In genomic region chr16:32660557-32661321, GRCm38 (mm10) we compare ENCODE assay signal across 8 mouse cellular contexts. TPM values are rescaled to one million over a fixed set of nuclear protein-coding genes. Genes with fewer than 3 reads are reported as not detected.
DNase-seq lines count a peak whose midpoint lies in the region; ATAC-seq and TF ChIP-seq lines count a peak whose summit lies in the region.

No protein-coding gene starts in this region.

- no peaks in the 10 kb centered on the region for H3K36me3 ChIP-seq in forebrain, embryonic 15.5 days
- H3K36me3 ChIP-seq in lung, embryonic 14.5 days (ENCODE audit: insufficient read depth) = peaks cover 5% of the 10 kb centered on the region; the same call in 1 of the 2 replicates

- H3K4me3 ChIP-seq in forebrain, embryonic 15.5 days = peak overlapping the region; percentile 21
- peak overlapping the region; percentile 29 for H3K4me3 ChIP-seq in lung, embryonic 14.5 days (ENCODE audit: low read depth, low read length)

- no peaks in the 10 kb centered on the region for H3K27me3 ChIP-seq in forebrain, embryonic 15.5 days
- H3K27me3 ChIP-seq in lung, embryonic 14.5 days (ENCODE audit: insufficient read depth, low read length) = no peaks in the 10 kb centered on the region

- TF ChIP-seq CTCF in lung, embryonic 14.5 days (IDR thresholded peaks at IDR 0.05; ENCODE audit: low read depth) = no peak

- peak overlapping the region; percentile 41 for H3K4me2 ChIP-seq in forebrain, embryonic 15.5 days (replicated peaks)
- peak overlapping the region; percentile 60 for H3K4me2 ChIP-seq in lung, embryonic 14.5 days

- H3K4me1 ChIP-seq in forebrain, embryonic 15.5 days = peaks cover 74% of the 10 kb centered on the region
- peaks cover 57% of the 10 kb centered on the region for H3K4me1 ChIP-seq in lung, embryonic 14.5 days (ENCODE audit: insufficient read depth)

- peak; percentile 68 for ATAC-seq in forebrain, embryonic 15.5 days (replicated peaks)
- ATAC-seq in lung, embryonic 14.5 days (ENCODE audit: insufficient read depth) = peak; percentile 85

- peak; percentile 69 for DNase-seq in MN1 (ENCODE audit: low spot score)
- peak; percentile 56 for DNase-seq in brain, embryonic 18.5 days (ENCODE audit: low read depth, low spot score)
- DNase-seq in heart, postnatal 36 days = peak; percentile 76 to 77
- peak; percentile 67 to 76 for DNase-seq in layer of hippocampus, adult 18-20 months (ENCODE audit: low spot score in 2 of 2)
- DNase-seq in lung, embryonic 14.5 days = peak; percentile 90
- DNase-seq in right cerebral cortex, postnatal 25 days = peak; percentile 56
- no peak for DNase-seq in urinary bladder, postnatal 25 days (ENCODE audit: low spot score)

- H3K9me3 ChIP-seq in forebrain, embryonic 15.5 days = no peaks in the 10 kb centered on the region
- H3K9me3 ChIP-seq in lung, embryonic 14.5 days (ENCODE audit: low read depth, low read length) = no peaks in the 10 kb centered on the region

- peak overlapping the region; percentile 43; the same call in 1 of the 2 replicates for H3K9ac ChIP-seq in forebrain, embryonic 15.5 days (replicated peaks)
- peak overlapping the region; percentile 57 for H3K9ac ChIP-seq in lung, embryonic 14.5 days

- WGBS in forebrain, embryonic 15.5 days = 4% methylated on average over 10 of the region's 10 CpGs
- WGBS in lung, embryonic 14.5 days = 9% methylated on average over 10 of the region's 10 CpGs

- intact Hi-C loops in heart, postnatal 36 days (cut with DNase I) = no loop called here

- peak overlapping the region; percentile 87 for H3K27ac ChIP-seq in forebrain, embryonic 15.5 days (replicated peaks)
- H3K27ac ChIP-seq in lung, embryonic 14.5 days (ENCODE audit: low read depth) = peak overlapping the region; percentile 94

RNA-seq across cellular contexts. Expression of gene Tnk2, which starts 17.1 kb away (rescaled TPM):
- 16.0 and 20.4 TPM in 2 replicates for polyA plus RNA-seq in forebrain, embryonic 15.5 days (2015; fragmentation: Nextera tagmentation; extraction: Ambion mirVana)
- total RNA-seq in heart, postnatal 36 days (2021) = 10 to 100 TPM; 18.0 to 19.8 TPM
- 100 to 1,000 TPM; 227 to 233 TPM for total RNA-seq in layer of hippocampus, adult 18-20 months (2021)
- polyA plus RNA-seq in lung, embryonic 14.5 days (2014; fragmentation: Nextera tagmentation; extraction: Ambion mirVana) = 20.0 and 21.6 TPM in 2 replicates

RNA-seq across cellular contexts. Expression of gene Tfrc, which starts 52.0 kb away (rescaled TPM):
- 28.3 and 33.1 TPM in 2 replicates for polyA plus RNA-seq in forebrain, embryonic 15.5 days (2015; fragmentation: Nextera tagmentation; extraction: Ambion mirVana)
- total RNA-seq in heart, postnatal 36 days (2021) = 100 to 1,000 TPM in 1 of 2 experiments, 10 to 100 TPM in 1; 55.9 to 114 TPM
- total RNA-seq in layer of hippocampus, adult 18-20 months (2021) = 10 to 100 TPM; 37.3 to 43.2 TPM
- 64.5 and 71.2 TPM in 2 replicates for polyA plus RNA-seq in lung, embryonic 14.5 days (2014; fragmentation: Nextera tagmentation; extraction: Ambion mirVana)

Comparison
In these comparisons a context has a peak if more than half of its experiments do, and no peak if none do; other contexts are left out.
1. RNA of gene Tnk2, which starts 17.1 kb away (total RNA-seq): 227 to 233 TPM in layer of hippocampus, adult 18-20 months; 18.0 to 19.8 TPM in heart, postnatal 36 days; every median in the first group is over 10 times any median in the second.